Mouse (Mus musculus) layer of hippocampus, postnatal 14 days (tissue): ENCODE results near the gene Lrrc59. TPM values are rescaled to one million over a fixed set of nuclear protein-coding genes. Genes with fewer than 3 reads are reported as not detected.
"Not testable (repeated sequence)": the region's sequence is repeated elsewhere in the genome, so short reads cannot be mapped to it uniquely, and the experiment has no call there.

Experiments
- DNase-seq, 2 experiments: peaks; one replicate each; pipeline ENCODE4 v3.0.0; 2021 to 2022; ENCODE audit warnings: low spot score in 2 of 2, mixed read lengths in 1 of 2
- total RNA-seq, 2 experiments: library from RNA; stranded (reverse); gene quantifications; 2 replicates each; pipeline ENCODE4 v1.2.3; 2021

Lrrc59 gene
- total RNA-seq, 2 experiments from 2014 or later: 74.0 to 75.1 TPM

DNA sequence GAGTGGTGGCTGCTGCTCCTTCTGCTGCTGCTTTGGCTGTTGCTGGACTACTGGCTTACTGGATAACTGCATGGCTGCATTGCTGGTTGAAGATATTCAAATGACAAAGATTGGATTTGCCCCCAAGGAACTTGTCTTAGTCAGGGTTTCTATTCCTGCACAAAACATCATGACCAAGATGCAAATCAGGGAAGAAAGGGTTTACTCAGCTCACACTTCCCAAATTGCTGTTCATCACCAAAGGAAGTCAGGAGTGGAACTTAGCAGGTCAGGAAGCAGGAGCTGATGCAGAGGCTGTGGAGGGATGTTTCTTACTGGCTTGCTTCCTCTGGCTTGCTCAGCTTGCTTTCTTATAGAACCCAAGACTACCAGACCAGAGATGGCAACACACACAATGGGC is 62.9 kb downstream of the Lrrc59 start:
- not testable (repeated sequence) for DNase-seq

Other genes with a start within 250 kb of the Lrrc59 start
- 1 to 10 TPM; 1.8 to 3.8 TPM for gene Abcc3, start 236.8 kb upstream of the Lrrc59 start, total RNA-seq
- 10 to 100 TPM; 74.7 to 92.9 TPM for gene Cacna1g, start 155.6 kb upstream of the Lrrc59 start, total RNA-seq
- gene Spata20, start 143.6 kb upstream of the Lrrc59 start, total RNA-seq: under 1 TPM; 0.35 to 0.43 TPM
- 1 to 10 TPM; 3.9 to 5.7 TPM for gene Epn3, start 129.8 kb upstream of the Lrrc59 start, total RNA-seq
- 1 to 10 TPM; 1.6 to 5.6 TPM for gene Mycbpap, start 108.0 kb upstream of the Lrrc59 start, total RNA-seq
- gene Rsad1, start 80.5 kb upstream of the Lrrc59 start, total RNA-seq: 10 to 100 TPM; 10.2 to 11.6 TPM
- gene Chad, start 64.7 kb upstream of the Lrrc59 start, total RNA-seq: 1 to 10 TPM; 1.3 to 2.4 TPM
- gene Acsf2, start 27.9 kb upstream of the Lrrc59 start, total RNA-seq: 10 to 100 TPM; 20.9 to 23.0 TPM
- 10 to 100 TPM; 64.5 to 69.6 TPM for gene Mrpl27, start 24.0 kb downstream of the Lrrc59 start, total RNA-seq
- gene Eme1, start 24.2 kb downstream of the Lrrc59 start, total RNA-seq: under 1 TPM; 0.60 to 0.78 TPM
- 10 to 100 TPM; 27.3 to 36.0 TPM for gene Xylt2, start 47.7 kb downstream of the Lrrc59 start, total RNA-seq
- not detected for gene Gm11541, start 74.7 kb downstream of the Lrrc59 start, total RNA-seq
- under 1 TPM in 1 of 2 experiments, not detected in 1; 0.45 TPM for gene Cdc34b, start 112.0 kb downstream of the Lrrc59 start, total RNA-seq
- not detected for gene Tmem92, start 152.9 kb downstream of the Lrrc59 start, total RNA-seq